Mouse (Mus musculus): ENCODE results near the gene Kctd21. TPM values are rescaled to one million over a fixed set of nuclear protein-coding genes. Genes with fewer than 3 reads are reported as not detected.

Gene Kctd21
- polyA plus RNA-seq, 1 experiment from 2014 or later = 5.4 TPM

DNA sequence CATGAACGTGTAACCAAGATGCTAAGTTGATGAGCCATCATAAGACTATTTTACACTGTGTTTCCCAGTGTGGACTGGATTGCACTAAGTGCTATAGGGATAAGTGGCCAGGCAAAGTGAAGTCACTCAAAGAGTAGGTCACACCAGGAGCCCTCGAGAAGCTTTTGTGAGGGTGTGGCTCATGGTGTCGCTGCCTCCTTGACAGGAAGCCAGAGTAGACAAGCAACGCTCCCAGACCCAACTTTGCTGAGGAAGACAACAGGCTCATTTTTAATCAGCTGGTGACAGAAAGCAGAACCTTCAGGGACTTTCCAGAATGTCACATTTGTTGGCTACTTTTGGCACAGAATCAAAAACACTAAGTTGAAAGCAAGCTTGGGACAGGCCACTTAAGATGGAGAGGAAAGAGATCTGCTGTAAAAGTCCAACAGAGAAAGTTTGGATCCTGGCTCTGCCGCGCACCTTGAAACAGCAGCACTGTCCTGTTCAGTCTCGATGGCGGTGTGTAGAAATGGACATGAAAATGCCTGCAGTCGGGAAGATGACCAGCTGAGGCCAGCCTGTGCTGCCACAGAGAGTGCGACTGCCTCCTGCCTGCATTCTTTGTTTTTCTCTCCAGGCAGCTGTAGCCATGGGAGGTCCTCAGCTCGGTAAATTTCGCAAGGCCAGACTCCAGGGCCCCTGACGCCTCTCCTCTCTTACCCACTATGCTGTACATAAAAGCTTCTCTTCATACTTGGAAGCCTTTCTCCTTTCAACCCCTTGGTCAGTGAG lies 23.1 kb downstream of the Kctd21 start:
- no peaks in the 10 kb centered on the region for H3K36me3 ChIP-seq (ENCODE audit: insufficient read depth, low read length)
- H3K4me1 ChIP-seq (ENCODE audit: insufficient read depth, low read length) = no peaks in the 10 kb centered on the region
- H3K4me2 ChIP-seq (replicated peaks; ENCODE audit: low read depth, low read length) = no peak overlapping the region
- H3K9me3 ChIP-seq (ENCODE audit: low read length) = no peaks in the 10 kb centered on the region
- no peaks in the 10 kb centered on the region for H3K27me3 ChIP-seq (ENCODE audit: insufficient read depth, low read length)
- 45% methylated on average over 13 of the region's 13 CpGs for WGBS
- ATAC-seq (ENCODE audit: low FRiP score, low TSS enrichment) = no peak
- H3K4me3 ChIP-seq (ENCODE audit: low read length) = no peak overlapping the region
- H3K9ac ChIP-seq (replicated peaks; ENCODE audit: low read length) = no peak overlapping the region
- no peak overlapping the region for H3K27ac ChIP-seq (ENCODE audit: low read length)

DNA sequence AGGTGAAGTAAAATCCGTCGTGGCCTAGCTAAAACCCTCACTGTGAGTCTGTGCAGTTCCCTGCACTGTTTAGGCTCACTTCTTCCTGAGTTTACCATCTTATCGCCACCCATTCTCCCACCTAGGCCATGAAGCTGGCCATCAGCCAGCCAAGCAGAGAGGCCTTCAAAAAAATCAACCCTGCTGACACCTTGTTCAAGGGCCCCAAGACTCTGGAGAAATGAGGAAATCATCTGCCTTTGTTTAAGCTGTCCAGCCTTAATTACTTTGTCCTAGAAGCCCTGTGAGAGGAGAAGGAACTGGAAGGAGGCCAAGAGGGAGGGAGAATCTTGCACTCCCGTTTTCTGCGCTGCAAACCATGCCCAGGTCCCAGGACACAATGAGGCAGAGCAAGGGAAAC lies 24.1 kb downstream of the Kctd21 start:
- ATAC-seq (ENCODE audit: low FRiP score, low TSS enrichment) = no peak
- no peaks in the 10 kb centered on the region for H3K27me3 ChIP-seq (ENCODE audit: insufficient read depth, low read length)
- H3K36me3 ChIP-seq (ENCODE audit: insufficient read depth, low read length) = no peaks in the 10 kb centered on the region
- H3K27ac ChIP-seq (ENCODE audit: low read length) = no peak overlapping the region
- no peaks in the 10 kb centered on the region for H3K9me3 ChIP-seq (ENCODE audit: low read length)
- H3K4me2 ChIP-seq (replicated peaks; ENCODE audit: low read depth, low read length) = no peak overlapping the region
- 81% methylated on average over 5 of the region's 5 CpGs for WGBS
- no peak overlapping the region for H3K9ac ChIP-seq (replicated peaks; ENCODE audit: low read length)
- no peaks in the 10 kb centered on the region for H3K4me1 ChIP-seq (ENCODE audit: insufficient read depth, low read length)
- H3K4me3 ChIP-seq (ENCODE audit: low read length) = no peak overlapping the region

DNA sequence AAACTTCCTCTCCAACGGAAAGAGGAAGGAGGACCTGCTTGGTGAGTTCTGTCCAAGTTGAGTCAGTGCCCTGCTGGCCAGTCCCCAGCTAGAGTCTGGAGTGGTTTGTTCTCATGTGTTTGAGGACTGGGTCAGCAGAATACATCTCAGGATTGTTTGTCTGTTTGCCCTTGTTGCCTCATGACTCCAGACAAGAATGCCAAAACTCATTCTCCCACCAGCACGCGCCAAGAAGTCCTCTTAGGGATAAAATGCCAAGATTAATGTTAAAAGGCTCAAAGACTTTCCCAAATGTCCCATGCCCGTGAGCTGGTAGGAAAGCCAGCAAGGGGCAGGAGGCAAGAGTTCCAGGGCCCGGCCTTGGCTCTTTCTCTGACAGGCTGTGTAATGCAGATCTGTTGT lies 24.7 kb downstream of the Kctd21 start:
- 77% methylated on average over 5 of the region's 5 CpGs for WGBS
- H3K9me3 ChIP-seq (ENCODE audit: low read length) = no peaks in the 10 kb centered on the region
- no peak overlapping the region for H3K4me3 ChIP-seq (ENCODE audit: low read length)
- no peaks in the 10 kb centered on the region for H3K4me1 ChIP-seq (ENCODE audit: insufficient read depth, low read length)
- no peak overlapping the region for H3K4me2 ChIP-seq (replicated peaks; ENCODE audit: low read depth, low read length)
- no peaks in the 10 kb centered on the region for H3K36me3 ChIP-seq (ENCODE audit: insufficient read depth, low read length)
- H3K27me3 ChIP-seq (ENCODE audit: insufficient read depth, low read length) = no peaks in the 10 kb centered on the region
- ATAC-seq (ENCODE audit: low FRiP score, low TSS enrichment) = no peak
- no peak overlapping the region for H3K27ac ChIP-seq (ENCODE audit: low read length)
- no peak overlapping the region for H3K9ac ChIP-seq (replicated peaks; ENCODE audit: low read length)

DNA sequence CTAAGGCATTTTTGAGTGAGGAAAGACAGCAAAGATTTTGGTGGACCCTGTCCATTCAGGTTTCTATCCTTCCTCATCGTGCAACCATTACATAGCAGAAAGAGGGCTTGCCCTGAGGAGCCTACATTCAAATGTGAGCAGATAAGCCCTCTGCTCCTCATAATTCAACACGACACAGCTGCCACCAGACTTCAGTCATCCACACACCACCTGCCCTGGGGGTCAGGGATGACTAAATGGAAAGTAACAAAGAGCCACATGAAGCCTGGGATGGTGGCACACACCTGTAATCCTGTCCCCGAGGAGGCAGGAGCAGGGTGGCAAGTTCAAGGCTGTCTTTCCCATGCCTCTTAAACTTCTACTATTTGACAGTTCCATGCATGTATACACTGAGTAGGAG lies 25.7 kb downstream of the Kctd21 start:
- H3K9ac ChIP-seq (replicated peaks; ENCODE audit: low read length) = no peak overlapping the region
- H3K27ac ChIP-seq (ENCODE audit: low read length) = no peak overlapping the region
- 79% methylated on average over 3 of the region's 3 CpGs for WGBS
- H3K4me1 ChIP-seq (ENCODE audit: insufficient read depth, low read length) = no peaks in the 10 kb centered on the region
- no peaks in the 10 kb centered on the region for H3K9me3 ChIP-seq (ENCODE audit: low read length)
- no peak for ATAC-seq (ENCODE audit: low FRiP score, low TSS enrichment)
- H3K36me3 ChIP-seq (ENCODE audit: insufficient read depth, low read length) = no peaks in the 10 kb centered on the region
- no peak overlapping the region for H3K4me2 ChIP-seq (replicated peaks; ENCODE audit: low read depth, low read length)
- no peak overlapping the region for H3K4me3 ChIP-seq (ENCODE audit: low read length)
- no peaks in the 10 kb centered on the region for H3K27me3 ChIP-seq (ENCODE audit: insufficient read depth, low read length)

DNA sequence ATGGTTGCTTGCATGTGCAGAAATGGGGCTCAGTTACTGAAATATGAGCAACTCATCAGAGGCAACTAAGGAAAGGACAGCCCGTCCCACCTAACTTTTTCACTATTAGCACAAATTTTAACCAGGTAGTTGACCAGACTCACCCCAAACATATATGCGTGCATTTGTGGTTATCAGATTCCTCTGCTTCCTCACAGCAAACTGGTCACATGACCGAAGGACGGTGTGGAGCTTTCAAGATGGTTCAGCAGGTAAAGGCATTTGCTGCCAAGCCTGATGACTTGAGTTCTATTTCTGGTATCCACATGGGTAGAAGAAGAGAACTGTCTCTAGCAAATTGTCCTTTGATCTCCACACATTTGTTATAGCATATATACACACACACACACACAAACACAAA lies 26.2 kb downstream of the Kctd21 start:
- no peak for ATAC-seq (ENCODE audit: low FRiP score, low TSS enrichment)
- 89% methylated on average over 4 of the region's 4 CpGs for WGBS
- no peaks in the 10 kb centered on the region for H3K27me3 ChIP-seq (ENCODE audit: insufficient read depth, low read length)
- H3K9me3 ChIP-seq (ENCODE audit: low read length) = no peaks in the 10 kb centered on the region
- H3K36me3 ChIP-seq (ENCODE audit: insufficient read depth, low read length) = no peaks in the 10 kb centered on the region
- H3K4me2 ChIP-seq (replicated peaks; ENCODE audit: low read depth, low read length) = no peak overlapping the region
- H3K27ac ChIP-seq (ENCODE audit: low read length) = no peak overlapping the region
- no peak overlapping the region for H3K9ac ChIP-seq (replicated peaks; ENCODE audit: low read length)
- no peak overlapping the region for H3K4me3 ChIP-seq (ENCODE audit: low read length)
- no peaks in the 10 kb centered on the region for H3K4me1 ChIP-seq (ENCODE audit: insufficient read depth, low read length)

DNA sequence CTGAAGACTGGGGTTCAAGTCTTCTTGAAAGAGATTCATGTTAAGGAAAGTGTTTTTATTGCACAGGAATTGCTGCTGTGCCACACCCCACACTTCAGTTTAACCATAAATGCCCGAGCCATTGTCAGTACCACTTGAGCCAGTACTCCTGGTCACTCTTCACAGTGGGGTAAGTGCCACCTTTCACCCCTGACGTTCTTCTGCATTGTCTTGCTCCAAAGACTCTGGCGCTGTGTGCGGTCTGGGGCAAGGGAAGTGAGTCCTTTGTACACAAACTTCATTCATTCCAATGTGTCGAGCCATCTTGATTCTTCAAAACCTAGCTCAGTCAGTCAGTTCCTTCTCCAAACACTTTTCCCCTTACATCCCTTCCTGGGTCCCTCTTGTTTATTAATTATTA lies 28.0 kb downstream of the Kctd21 start:
- no peak overlapping the region for H3K27ac ChIP-seq (ENCODE audit: low read length)
- no peaks in the 10 kb centered on the region for H3K36me3 ChIP-seq (ENCODE audit: insufficient read depth, low read length)
- no peak overlapping the region for H3K4me3 ChIP-seq (ENCODE audit: low read length)
- no peaks in the 10 kb centered on the region for H3K27me3 ChIP-seq (ENCODE audit: insufficient read depth, low read length)
- H3K9ac ChIP-seq (replicated peaks; ENCODE audit: low read length) = no peak overlapping the region
- H3K4me2 ChIP-seq (replicated peaks; ENCODE audit: low read depth, low read length) = no peak overlapping the region
- H3K9me3 ChIP-seq (ENCODE audit: low read length) = no peaks in the 10 kb centered on the region
- H3K4me1 ChIP-seq (ENCODE audit: insufficient read depth, low read length) = no peaks in the 10 kb centered on the region
- no peak for ATAC-seq (ENCODE audit: low FRiP score, low TSS enrichment)
- 63% methylated on average over 5 of the region's 5 CpGs for WGBS

DNA sequence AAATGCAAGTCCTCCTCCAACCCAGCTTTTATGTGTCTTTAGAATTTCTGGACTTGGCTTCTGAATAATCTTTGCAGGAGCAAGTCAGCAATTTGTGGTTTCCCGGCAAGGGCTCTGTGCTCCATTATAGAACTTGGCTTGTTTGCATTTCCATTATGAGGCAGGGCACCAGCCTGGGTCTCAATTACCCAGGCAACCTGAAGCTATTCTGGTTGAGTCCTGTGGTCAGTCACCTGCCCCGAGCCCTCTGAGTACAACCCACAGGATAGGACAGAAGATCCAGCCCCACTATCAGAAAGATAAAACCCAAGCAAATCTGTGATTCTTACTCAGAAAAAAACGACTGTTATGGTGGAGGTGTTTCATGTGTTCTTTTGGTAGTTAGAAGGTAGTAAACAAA lies 28.8 kb downstream of the Kctd21 start:
- Histone ChIP-seq H3K27ac (ENCODE audit: low read length) (no peak overlapping the region), H3K27me3 (ENCODE audit: insufficient read depth, low read length) (no peaks in the 10 kb centered on the region), H3K4me1 (ENCODE audit: insufficient read depth, low read length) (no peaks in the 10 kb centered on the region), H3K9ac (replicated peaks; ENCODE audit: low read length) (no peak overlapping the region), H3K4me2 (replicated peaks; ENCODE audit: low read depth, low read length) (no peak overlapping the region), H3K4me3 (ENCODE audit: low read length) (no peak overlapping the region), H3K9me3 (ENCODE audit: low read length) (no peaks in the 10 kb centered on the region), H3K36me3 (ENCODE audit: insufficient read depth, low read length) (no peaks in the 10 kb centered on the region)
- no peak for ATAC-seq (ENCODE audit: low FRiP score, low TSS enrichment)
- 64% methylated on average over 3 of the region's 3 CpGs for WGBS

DNA sequence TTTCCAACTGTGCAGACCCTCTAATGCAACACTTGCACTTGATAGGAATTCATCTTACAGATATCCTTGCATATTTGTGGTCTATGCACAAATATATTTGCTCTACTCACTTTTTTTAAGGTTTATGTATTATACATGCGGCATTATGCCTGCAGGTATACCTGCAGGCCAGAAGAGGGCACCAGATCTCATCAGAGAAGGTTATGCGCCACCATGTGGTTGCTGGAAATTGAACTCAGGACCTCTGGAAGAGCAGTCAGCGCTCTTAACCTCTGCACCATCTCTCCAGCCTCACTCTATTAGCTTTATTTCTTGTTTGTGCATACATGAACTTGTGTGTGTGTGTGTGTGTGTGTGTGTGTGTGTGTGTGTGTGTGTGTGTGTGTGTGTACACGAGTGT lies 29.3 kb downstream of the Kctd21 start:
- Histone ChIP-seq H3K9me3 (ENCODE audit: low read length) (no peaks in the 10 kb centered on the region), H3K9ac (replicated peaks; ENCODE audit: low read length) (no peak overlapping the region), H3K36me3 (ENCODE audit: insufficient read depth, low read length) (no peaks in the 10 kb centered on the region), H3K27ac (ENCODE audit: low read length) (no peak overlapping the region), H3K4me3 (ENCODE audit: low read length) (no peak overlapping the region), H3K4me2 (replicated peaks; ENCODE audit: low read depth, low read length) (no peak overlapping the region), H3K27me3 (ENCODE audit: insufficient read depth, low read length) (no peaks in the 10 kb centered on the region), H3K4me1 (ENCODE audit: insufficient read depth, low read length) (no peaks in the 10 kb centered on the region)
- ATAC-seq (ENCODE audit: low FRiP score, low TSS enrichment) = no peak
- WGBS = 30% methylated on average over 4 of the region's 4 CpGs

DNA sequence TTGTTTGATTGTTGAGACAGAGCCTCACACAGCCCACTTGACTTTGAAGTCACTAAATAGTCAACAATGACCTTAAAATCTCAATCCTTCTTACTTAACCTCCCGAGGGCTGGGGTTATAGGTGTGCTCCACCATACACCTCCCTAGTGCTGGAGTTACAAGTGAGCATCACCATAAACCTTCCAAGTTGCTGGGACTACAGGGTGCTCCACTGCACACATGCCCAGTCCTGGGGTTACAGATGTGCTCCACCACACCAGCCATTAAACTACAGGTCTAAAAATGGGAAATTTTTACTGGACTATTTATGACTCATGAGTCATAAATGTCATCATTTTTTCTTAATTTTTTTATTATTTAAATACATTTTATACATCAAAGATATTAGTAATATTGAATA lies 33.8 kb downstream of the Kctd21 start:
- no peaks in the 10 kb centered on the region for H3K9me3 ChIP-seq (ENCODE audit: low read length)
- H3K27me3 ChIP-seq (ENCODE audit: insufficient read depth, low read length) = no peaks in the 10 kb centered on the region
- no peak overlapping the region for H3K4me2 ChIP-seq (replicated peaks; ENCODE audit: low read depth, low read length)
- no peak overlapping the region for H3K4me3 ChIP-seq (ENCODE audit: low read length)
- WGBS = 88% methylated on average over 1 of the region's 1 CpGs
- no peaks in the 10 kb centered on the region for H3K36me3 ChIP-seq (ENCODE audit: insufficient read depth, low read length)
- peaks cover 3% of the 10 kb centered on the region for H3K4me1 ChIP-seq (ENCODE audit: insufficient read depth, low read length)
- no peak overlapping the region for H3K27ac ChIP-seq (ENCODE audit: low read length)
- ATAC-seq (ENCODE audit: low FRiP score, low TSS enrichment) = no peak
- no peak overlapping the region for H3K9ac ChIP-seq (replicated peaks; ENCODE audit: low read length)

DNA sequence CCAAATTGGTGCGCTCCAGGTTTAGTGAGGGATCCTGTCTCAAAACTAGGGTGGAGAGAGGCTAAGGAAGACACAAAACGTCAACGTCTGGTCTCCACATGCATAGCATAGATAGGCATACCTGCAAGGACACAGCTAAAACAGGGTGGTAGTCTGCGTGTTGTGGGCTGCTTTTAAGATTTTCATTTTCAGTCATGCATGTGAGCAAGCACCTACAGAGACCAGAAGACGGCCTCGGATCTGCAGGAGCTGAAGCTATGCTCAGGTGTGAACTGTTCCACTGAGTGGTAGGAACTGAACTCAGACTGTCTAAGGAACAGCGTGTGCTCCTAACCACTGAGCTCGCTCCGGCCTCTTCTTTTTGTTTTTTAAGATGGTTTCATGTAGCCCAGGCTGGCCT lies 43.0 kb downstream of the Kctd21 start:
- no peak overlapping the region for H3K27ac ChIP-seq (ENCODE audit: low read length)
- 96% methylated on average over 9 of the region's 9 CpGs for WGBS
- H3K9ac ChIP-seq (replicated peaks; ENCODE audit: low read length) = no peak overlapping the region
- no peak overlapping the region for H3K4me3 ChIP-seq (ENCODE audit: low read length)
- no peaks in the 10 kb centered on the region for H3K27me3 ChIP-seq (ENCODE audit: insufficient read depth, low read length)
- no peak overlapping the region for H3K4me2 ChIP-seq (replicated peaks; ENCODE audit: low read depth, low read length)
- peaks cover 43% of the 10 kb centered on the region for H3K36me3 ChIP-seq (ENCODE audit: insufficient read depth, low read length)
- H3K9me3 ChIP-seq (ENCODE audit: low read length) = no peaks in the 10 kb centered on the region
- ATAC-seq (ENCODE audit: low FRiP score, low TSS enrichment) = no peak
- peaks cover 12% of the 10 kb centered on the region for H3K4me1 ChIP-seq (ENCODE audit: insufficient read depth, low read length)
